Mouse (Mus musculus) kidney, embryonic 16.5 days (tissue): ENCODE measurements around the gene Fxyd1. TPM values are rescaled to one million over a fixed set of nuclear protein-coding genes. Genes with fewer than 3 reads are reported as not detected.

Source experiments
- ATAC-seq: fragments of 200-750 bp; cut with Nextera tagmentation; 2 replicates; pipeline ENCODE4 v1.8.0; 2017; ENCODE audit warnings: moderate TSS enrichment; ENCODE audit not compliant: low FRiP score, low TSS enrichment
- H3K27ac ChIP-seq: fragments of 300-500 bp; sonication (generic); 2 replicates; pipeline ENCODE4 v1.5.1; 2014; ENCODE audit warnings: low read length
- H3K27me3 ChIP-seq: fragments of 300-500 bp; sonication (generic); 2 replicates; pipeline ENCODE4 v1.6.1; 2014; ENCODE audit warnings: low read length, control low read depth, mixed read lengths; ENCODE audit not compliant: insufficient read depth
- H3K36me3 ChIP-seq: fragments of 300-500 bp; sonication (generic); 2 replicates; pipeline ENCODE4 v1.6.1; 2014; ENCODE audit warnings: low read length, control low read depth, mixed read lengths; ENCODE audit not compliant: insufficient read depth
- H3K4me1 ChIP-seq: fragments of 300-500 bp; sonication (generic); 2 replicates; pipeline ENCODE4 v1.6.1; 2014; ENCODE audit warnings: low read length, control low read depth, mixed read lengths; ENCODE audit not compliant: insufficient read depth
- H3K4me2 ChIP-seq: fragments of 300-500 bp; sonication (generic); replicated peaks from 2 replicates; pipeline ENCODE4 v1.6.1; 2014; ENCODE audit warnings: low read depth, low read length
- H3K4me3 ChIP-seq: fragments of 300-500 bp; sonication (generic); 2 replicates; pipeline ENCODE4 v1.5.1; 2014; ENCODE audit warnings: mild to moderate bottlenecking, low read length
- H3K9ac ChIP-seq: fragments of 300-500 bp; sonication (generic); replicated peaks from 2 replicates; pipeline ENCODE4 v1.6.1; 2014; ENCODE audit warnings: low read length
- H3K9me3 ChIP-seq: fragments of 300-500 bp; sonication (generic); 2 replicates; pipeline ENCODE4 v1.6.1; 2016; ENCODE audit warnings: low read length, control low read depth
- WGBS: fragments of 180-500 bp; shearing (Covaris S2); extraction: QIAGEN DNeasy Blood & Tissue Kit; methylation state at CpG from one replicate; pipeline ENCODE4 v1.1.7; 2014; 5-methylcytosine and 5-hydroxymethylcytosine counted together
- polyA plus RNA-seq: library from polyadenylated mRNA; unstranded; fragments of >200 nt; fragmentation: Nextera tagmentation; extraction: Ambion mirVana; gene quantifications from 2 replicates; pipeline ENCODE4 v1.2.1, GENCODE M21; 2015

The Fxyd1 gene
- polyA plus RNA-seq, 1 experiment from 2014 or later, result 48.3 TPM

- 44% methylated on average over 3 of the region's 4 CpGs for WGBS
These were observed 1.1 kb downstream of the Fxyd1 start for GRCm38 (mm10) chr7:31055883-31056282.

DNA sequence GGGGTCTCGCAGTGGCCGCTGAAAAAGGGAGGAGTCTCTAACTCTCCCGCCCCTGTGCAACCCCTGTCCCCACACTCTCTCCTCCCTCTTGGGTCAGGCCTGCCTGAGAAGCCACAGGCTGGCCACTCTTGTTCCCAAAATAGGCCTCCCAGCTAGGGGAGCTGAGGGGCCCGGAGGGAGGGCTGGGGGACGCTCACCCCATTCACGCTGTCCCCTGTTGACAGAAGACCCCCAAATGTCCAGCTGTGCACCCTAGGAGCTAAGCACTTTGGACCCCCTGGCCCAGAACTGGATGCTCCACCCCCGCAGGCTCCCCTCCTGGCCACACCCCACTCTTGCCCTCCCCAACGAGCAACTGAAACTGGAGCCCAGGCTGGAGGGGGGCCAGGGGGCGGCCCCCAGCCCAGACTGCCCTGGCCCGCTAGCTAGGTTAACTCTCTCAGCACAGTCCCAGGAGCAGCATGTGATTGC, 1.6 kb downstream of the Fxyd1 start:
- H3K9me3 ChIP-seq, result no peaks in the 10 kb centered on the region
- no peaks in the 10 kb centered on the region for H3K36me3 ChIP-seq
- 7% methylated on average over 9 of the region's 10 CpGs for WGBS
- H3K9ac ChIP-seq, result peak overlapping the region; percentile 59
- peak; percentile 85 for ATAC-seq
- H3K4me2 ChIP-seq, result peak overlapping the region; percentile 48
- H3K27me3 ChIP-seq, result peaks cover 43% of the 10 kb centered on the region
- H3K4me1 ChIP-seq, result peaks cover 40% of the 10 kb centered on the region
- H3K27ac ChIP-seq, result peak overlapping the region; percentile 73
- H3K4me3 ChIP-seq, result peak overlapping the region; percentile 34

More at GRCm38 (mm10) chr7:31055883-31056282, 1.1 kb downstream of the Fxyd1 start:
- H3K36me3 ChIP-seq, result no peaks in the 10 kb centered on the region
- peaks cover 40% of the 10 kb centered on the region for H3K4me1 ChIP-seq
- no peak overlapping the region for H3K27ac ChIP-seq
- H3K9ac ChIP-seq, result no peak overlapping the region
- ATAC-seq, result no peak
- peaks cover 38% of the 10 kb centered on the region for H3K27me3 ChIP-seq
- H3K4me3 ChIP-seq, result no peak overlapping the region
- H3K4me2 ChIP-seq, result no peak overlapping the region
- H3K9me3 ChIP-seq, result no peaks in the 10 kb centered on the region

- Histone ChIP-seq H3K4me3 (peak overlapping the region; percentile 34), H3K27me3 (peaks cover 49% of the 10 kb centered on the region), H3K36me3 (no peaks in the 10 kb centered on the region), H3K27ac (peak overlapping the region; percentile 73), H3K4me2 (peak overlapping the region; percentile 48), H3K9me3 (no peaks in the 10 kb centered on the region), H3K4me1 (peaks cover 43% of the 10 kb centered on the region), H3K9ac (peak overlapping the region; percentile 59)
- no peak for ATAC-seq
- 43% methylated on average over 11 of the region's 11 CpGs for WGBS
These were observed 2.2 kb downstream of the Fxyd1 start for GRCm38 (mm10) chr7:31054661-31055320.

DNA sequence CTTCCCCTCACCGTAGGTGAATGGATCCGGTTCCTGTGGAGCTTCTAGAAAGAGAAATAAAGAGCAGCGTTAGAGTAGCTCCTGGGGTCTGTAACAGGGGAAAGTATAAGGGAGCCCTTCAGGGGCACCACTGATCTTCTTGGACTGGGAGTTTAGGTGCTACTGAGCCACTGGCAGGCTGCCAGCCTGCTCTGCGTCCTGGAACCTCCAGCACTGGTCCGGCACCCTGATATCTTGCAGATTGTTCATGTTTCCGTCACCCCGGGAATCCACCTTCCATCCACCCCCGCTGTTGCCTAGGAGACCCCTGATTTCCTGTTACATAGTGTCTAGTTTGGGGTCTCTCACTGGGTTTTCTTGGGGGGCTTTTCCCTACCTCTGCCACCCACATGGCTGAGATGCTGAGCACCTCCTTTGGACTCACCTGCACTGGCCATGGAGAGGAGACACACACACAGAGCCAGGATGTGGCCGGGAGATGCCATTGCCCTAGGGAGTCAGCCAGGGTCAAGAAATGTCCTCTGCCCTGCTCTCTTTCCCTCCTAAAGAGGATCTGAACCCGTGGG, 3.0 kb downstream of the Fxyd1 start:
- peaks cover 57% of the 10 kb centered on the region for H3K27me3 ChIP-seq
- WGBS, result 24% methylated on average over 10 of the region's 10 CpGs
- H3K9me3 ChIP-seq, result no peaks in the 10 kb centered on the region
- no peaks in the 10 kb centered on the region for H3K36me3 ChIP-seq
- H3K27ac ChIP-seq, result no peak overlapping the region
- H3K4me3 ChIP-seq, result no peak overlapping the region
- no peak for ATAC-seq
- no peak overlapping the region for H3K9ac ChIP-seq
- peaks cover 49% of the 10 kb centered on the region for H3K4me1 ChIP-seq
- H3K4me2 ChIP-seq, result no peak overlapping the region

GRCm38 (mm10) chr7:31052636-31053434, 4.2 kb downstream of the Fxyd1 start:
- H3K9ac ChIP-seq, result peak overlapping the region; percentile 51
- no peaks in the 10 kb centered on the region for H3K9me3 ChIP-seq
- H3K36me3 ChIP-seq, result no peaks in the 10 kb centered on the region
- H3K4me3 ChIP-seq, result peak overlapping the region; percentile 32
- H3K27ac ChIP-seq, result no peak overlapping the region
- peak overlapping the region; percentile 51 for H3K4me2 ChIP-seq
- peaks cover 49% of the 10 kb centered on the region for H3K4me1 ChIP-seq
- ATAC-seq, result peak; percentile 33
- WGBS, result 3% methylated on average over 29 of the region's 34 CpGs
- H3K27me3 ChIP-seq, result peaks cover 60% of the 10 kb centered on the region

DNA sequence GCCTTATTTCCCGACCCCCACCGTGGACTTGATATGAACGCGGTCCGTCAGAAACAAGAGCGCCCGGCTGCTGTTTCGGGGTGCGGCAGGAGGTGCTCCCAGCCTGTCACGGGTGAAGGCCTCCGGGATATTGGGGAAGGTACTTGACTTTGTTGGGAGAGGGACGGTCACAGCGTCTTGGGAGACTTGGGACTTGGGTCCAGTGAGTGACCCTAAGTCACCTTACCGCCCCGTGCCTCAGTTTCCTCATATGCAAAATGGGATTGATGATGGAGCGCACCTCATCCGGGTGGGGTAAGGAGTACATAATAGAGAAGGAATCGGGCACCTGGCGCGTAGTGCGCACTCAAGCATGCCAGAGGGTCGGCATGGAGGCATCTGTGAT, 4.8 kb downstream of the Fxyd1 start:
- H3K36me3 ChIP-seq, result no peaks in the 10 kb centered on the region
- H3K9ac ChIP-seq, result peak overlapping the region; percentile 51
- peak overlapping the region; percentile 51 for H3K4me2 ChIP-seq
- no peak for ATAC-seq
- peaks cover 60% of the 10 kb centered on the region for H3K27me3 ChIP-seq
- H3K27ac ChIP-seq, result no peak overlapping the region
- H3K4me1 ChIP-seq, result peaks cover 49% of the 10 kb centered on the region
- H3K4me3 ChIP-seq, result peak overlapping the region; percentile 32
- no peaks in the 10 kb centered on the region for H3K9me3 ChIP-seq
- WGBS, result 2% methylated on average over 22 of the region's 22 CpGs

DNA sequence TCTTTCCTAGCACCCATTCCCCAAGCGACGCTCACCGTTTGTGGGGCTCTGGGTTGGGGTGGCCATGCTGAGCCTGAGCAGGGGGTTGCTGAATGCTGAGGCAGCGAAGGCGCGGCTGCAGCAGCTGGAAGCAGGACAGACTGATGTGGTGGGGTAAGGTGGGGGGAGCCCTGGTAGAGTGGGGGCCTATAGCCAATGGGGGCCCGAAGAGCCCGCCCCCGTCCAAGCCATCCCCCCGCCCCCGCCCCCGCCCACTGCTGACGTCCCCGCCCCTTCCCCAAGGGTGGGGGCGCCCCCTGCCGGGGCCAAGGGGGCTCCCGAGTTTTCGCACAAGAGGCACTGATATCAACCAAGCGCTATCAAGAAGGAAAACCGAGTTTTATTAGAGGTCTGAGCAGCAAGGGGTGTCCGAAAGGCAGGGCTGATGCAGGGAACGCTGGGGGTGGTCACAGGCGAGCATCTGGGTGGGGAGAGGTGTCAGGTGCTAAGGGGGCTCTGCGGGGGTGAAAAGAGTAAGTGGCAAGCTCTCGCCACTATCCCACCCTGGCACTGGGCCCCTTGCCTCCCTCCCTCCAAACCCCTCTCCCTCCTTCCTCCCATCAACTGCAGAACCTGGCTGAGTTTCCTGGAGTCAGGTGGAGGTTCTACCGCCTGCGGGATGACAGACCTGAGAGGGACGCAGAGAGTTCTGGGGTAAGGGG, 5.5 kb downstream of the Fxyd1 start, which contains the start of gene Fxyd7:
TSS of gene Fxyd7 (minus strand) at position 147 of the 701 bp plus-strand sequence.
- Histone ChIP-seq H3K4me2 (peak within 1 kb of the TSS; percentile 51), H3K36me3 (no peaks in the 10 kb centered on the region), H3K27me3 (peaks cover 62% of the 10 kb centered on the region), H3K4me1 (peaks cover 49% of the 10 kb centered on the region), H3K4me3 (peak within 1 kb of the TSS; percentile 32), H3K9ac (peak within 1 kb of the TSS; percentile 51; the same call in 1 of the 2 replicates), H3K27ac (no peak within 1 kb of the TSS), H3K9me3 (no peaks in the 10 kb centered on the region)
- 2% methylated on average over 24 of the region's 28 CpGs for WGBS
- no peak for ATAC-seq

GRCm38 (mm10) chr7:31050921-31051320, 6.1 kb downstream of the Fxyd1 start:
- Histone ChIP-seq H3K9me3 (no peaks in the 10 kb centered on the region), H3K4me2 (peak overlapping the region; percentile 51), H3K9ac (no peak overlapping the region), H3K27me3 (peaks cover 62% of the 10 kb centered on the region), H3K27ac (no peak overlapping the region), H3K4me1 (peaks cover 49% of the 10 kb centered on the region), H3K36me3 (no peaks in the 10 kb centered on the region), H3K4me3 (peak overlapping the region; percentile 32)
- no peak for ATAC-seq
- 3% methylated on average over 9 of the region's 9 CpGs for WGBS

DNA sequence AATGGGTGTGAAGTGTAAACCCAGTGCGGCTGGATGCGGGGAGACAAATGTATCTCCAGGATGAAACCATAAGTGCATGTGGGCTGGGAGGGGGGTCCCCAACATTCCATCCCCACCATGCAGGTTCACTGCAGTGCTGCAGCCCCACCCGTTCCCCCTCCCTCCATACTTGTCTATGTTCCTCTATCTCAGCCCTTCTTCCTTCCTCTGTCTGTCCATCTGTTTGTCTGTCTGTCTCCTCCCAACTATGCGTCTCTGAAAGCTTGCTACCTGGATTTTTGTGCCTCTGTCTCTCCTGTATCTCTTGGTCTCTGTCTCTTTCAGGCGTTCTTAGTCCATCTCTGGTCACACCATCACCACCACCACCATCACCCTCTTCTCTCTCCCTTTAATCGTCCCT, 6.5 kb downstream of the Fxyd1 start:
- ATAC-seq, result no peak
- H3K4me3 ChIP-seq, result peak overlapping the region; percentile 8; the same call in 1 of the 2 replicates
- no peak overlapping the region for H3K27ac ChIP-seq
- H3K9me3 ChIP-seq, result no peaks in the 10 kb centered on the region
- 2% methylated on average over 6 of the region's 6 CpGs for WGBS
- H3K27me3 ChIP-seq, result peaks cover 62% of the 10 kb centered on the region
- H3K36me3 ChIP-seq, result no peaks in the 10 kb centered on the region
- no peak overlapping the region for H3K9ac ChIP-seq
- H3K4me2 ChIP-seq, result peak overlapping the region; percentile 37; the same call in 1 of the 2 replicates
- H3K4me1 ChIP-seq, result peaks cover 48% of the 10 kb centered on the region
